Mouse (Mus musculus) activated CD4-positive, CD25-positive, alpha-beta regulatory T cell, adult 4 months (primary cell): ENCODE measurements around the gene Iqcf4. TPM values are rescaled to one million over a fixed set of nuclear protein-coding genes. Genes with fewer than 3 reads are reported as not detected.

ENCODE experiments used
- polyA plus RNA-seq, 2 experiments: library from polyadenylated mRNA; unstranded; fragments of 100-300 nt; shearing (Covaris generic); gene quantifications; one replicate each; pipeline ENCODE4 v1.2.1; 2017

The Iqcf4 gene
- polyA plus RNA-seq, 2 experiments from 2014 or later = not detected

Other genes starting within 250 kb of the Iqcf4 start
- 10 to 100 TPM; 16.7 to 20.0 TPM for gene Dusp7, start 202.4 kb downstream of the Iqcf4 start, polyA plus RNA-seq
- 1,000 to 10,000 TPM; 1,290 to 1,880 TPM for gene Rpl29, start 141.5 kb downstream of the Iqcf4 start, polyA plus RNA-seq
- gene Acy1, start 132.7 kb downstream of the Iqcf4 start, polyA plus RNA-seq = 1 to 10 TPM; 9.3 to 10.0 TPM
- 10 to 100 TPM in 1 of 2 experiments, 1 to 10 TPM in 1; 8.1 to 10.1 TPM for gene Abhd14b, start 123.5 kb downstream of the Iqcf4 start, polyA plus RNA-seq
- 10 to 100 TPM; 12.7 to 13.0 TPM for gene Abhd14a, start 123.3 kb downstream of the Iqcf4 start, polyA plus RNA-seq
- 1 to 10 TPM; 4.5 to 4.8 TPM for gene Pcbp4, start 117.7 kb downstream of the Iqcf4 start, polyA plus RNA-seq
- not detected for gene Gpr62, start 105.1 kb downstream of the Iqcf4 start, polyA plus RNA-seq
- gene Rrp9, start 95.0 kb downstream of the Iqcf4 start, polyA plus RNA-seq = 10 to 100 TPM; 23.1 to 33.9 TPM
- gene Parp3, start 94.0 kb downstream of the Iqcf4 start, polyA plus RNA-seq = 10 to 100 TPM; 36.0 to 48.1 TPM
- gene Iqcf1, start 71.0 kb downstream of the Iqcf4 start, polyA plus RNA-seq = not detected
- gene Iqcf5, start 56.4 kb downstream of the Iqcf4 start, polyA plus RNA-seq = not detected
- gene Iqcf3, start 9.4 kb downstream of the Iqcf4 start, polyA plus RNA-seq = not detected
- gene Iqcf6, start 55.6 kb upstream of the Iqcf4 start, polyA plus RNA-seq = not detected
- under 1 TPM in 1 of 2 experiments, not detected in 1; 0.16 TPM for gene Grm2, start 85.1 kb upstream of the Iqcf4 start, polyA plus RNA-seq
- 10 to 100 TPM; 32.2 to 35.0 TPM for gene Tex264, start 114.9 kb upstream of the Iqcf4 start, polyA plus RNA-seq
- 1 to 10 TPM; 3.4 to 3.7 TPM for gene Rad54l2, start 218.2 kb upstream of the Iqcf4 start, polyA plus RNA-seq